Mouse (Mus musculus) ES-E14 (cell line): Measurements from ENCODE around the gene Nrip3. TPM values are rescaled to one million over a fixed set of nuclear protein-coding genes. Genes with fewer than 3 reads are reported as not detected.

Experiments
- DNase-seq: peaks from one replicate; pipeline ENCODE4 v3.0.0-alpha.2; 2013; ENCODE audit warnings: low read depth, low spot score
- H3K27ac ChIP-seq: 2 replicates; pipeline ENCODE4 v1.5.1; 2012; ENCODE audit warnings: low read depth, mild to moderate bottlenecking, low read length, moderate library complexity, mixed read lengths; ENCODE audit not compliant: poor library complexity, insufficient read depth, severe bottlenecking
- H3K36me3 ChIP-seq: 2 replicates; pipeline ENCODE4 v1.6.1; 2012; ENCODE audit warnings: mild to moderate bottlenecking, low read length, moderate library complexity, mixed read lengths; ENCODE audit not compliant: control insufficient read depth, poor library complexity, insufficient read depth, severe bottlenecking
- H3K4me1 ChIP-seq, 2 experiments: fragments of 150-350 bp in 1 of 2; sonication (generic) in 1 of 2; 2 replicates each; pipeline ENCODE4 v1.6.1; 2012; ENCODE audit warnings: low read length in 2 of 2, mild to moderate bottlenecking in 1 of 2, mixed read lengths in 1 of 2; ENCODE audit not compliant: control insufficient read depth in 2 of 2, insufficient read depth in 2 of 2, poor library complexity in 1 of 2
- H3K4me3 ChIP-seq, 2 experiments: fragments of 150-350 bp in 1 of 2; sonication (generic) in 1 of 2; 2 replicates each; pipeline ENCODE4 v1.5.1; 2012; ENCODE audit warnings: low read length in 2 of 2, low read depth in 1 of 2, mild to moderate bottlenecking in 1 of 2, mixed read lengths in 1 of 2; ENCODE audit not compliant: insufficient read depth in 1 of 2, poor library complexity in 1 of 2, severe bottlenecking in 1 of 2
- H3K9ac ChIP-seq: 2 replicates; pipeline ENCODE4 v1.6.1; 2012; ENCODE audit warnings: low read depth, mild to moderate bottlenecking, low read length, mixed read lengths; ENCODE audit not compliant: poor library complexity, insufficient read depth, severe bottlenecking
- H3K9me3 ChIP-seq: fragments of 150-350 bp; sonication (generic); 2 replicates; pipeline ENCODE4 v1.6.1; 2012; ENCODE audit warnings: low read depth, mild to moderate bottlenecking, low read length; ENCODE audit not compliant: control insufficient read depth, insufficient read depth
- CHD2 ChIP-seq: IDR thresholded peaks from 2 replicates; pipeline ENCODE4 v1.6.1; 2014; ENCODE audit warnings: mild to moderate bottlenecking, low read depth, low read length, inconsistent platforms
- HCFC1 ChIP-seq: IDR thresholded peaks from 2 replicates; pipeline ENCODE4 v1.6.1; 2012; ENCODE audit warnings: low read length, inconsistent platforms, borderline replicate concordance; ENCODE audit not compliant: insufficient read depth
- MAFK ChIP-seq: IDR thresholded peaks from 2 replicates; pipeline ENCODE4 v1.6.1; 2014; ENCODE audit warnings: mild to moderate bottlenecking, low read depth, low read length, inconsistent platforms; ENCODE audit not compliant: insufficient read depth
- ZC3H11A ChIP-seq: IDR thresholded peaks from 2 replicates; pipeline ENCODE4 v1.6.1; 2012; ENCODE audit warnings: low read depth, mild to moderate bottlenecking, inconsistent platforms, low read length, borderline replicate concordance
- ZNF384 ChIP-seq: IDR thresholded peaks from 2 replicates; pipeline ENCODE4 v1.6.1; 2012; ENCODE audit warnings: low read depth, low read length, inconsistent platforms
- in situ Hi-C, 2 experiments: fragments of 600-800 bp; cut with MboI; formaldehyde crosslinking; loops; one replicate each; pipeline ENCODE4 v1.15.1; 2025; ENCODE audit warnings: low sequenced_read_pairs in 2 of 2, inconsistent platforms in 1 of 2; ENCODE audit not compliant: unreplicated experiment in 2 of 2
- total RNA-seq: library from RNA; depleted of rRNA; stranded (reverse); fragments of 300-350 nt; gene quantifications from 2 replicates; pipeline ENCODE4 v1.2.3, GENCODE M21; 2012

Nrip3 gene
- total RNA-seq, 1 experiment, result 0.98 TPM

DNA sequence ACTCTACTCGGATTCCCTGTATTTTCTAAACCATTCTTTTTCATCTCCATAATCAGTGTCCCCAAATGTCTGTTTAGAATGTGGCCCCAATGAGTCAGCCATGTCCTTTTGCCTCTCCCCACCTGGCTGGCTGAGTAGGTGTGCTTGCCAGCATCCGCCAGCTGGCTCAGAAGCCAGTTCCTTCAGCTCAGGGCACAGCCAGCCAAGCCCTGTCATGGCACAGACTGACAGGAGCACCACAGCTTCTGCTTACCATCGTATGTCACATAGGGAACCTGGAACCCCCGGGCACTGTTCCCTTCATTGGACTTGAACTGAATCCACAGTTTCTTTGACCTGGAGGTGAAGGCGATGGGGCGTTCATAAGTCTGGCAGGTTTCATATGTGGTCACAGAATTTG, 22.5 kb upstream of the Nrip3 start:
- TF ChIP-seq CHD2, result no peak
- TF ChIP-seq ZNF384, result no peak
- no peak for TF ChIP-seq HCFC1
- no peak for TF ChIP-seq MAFK
- no peak for TF ChIP-seq ZC3H11A
- Histone ChIP-seq H3K27ac (no peak overlapping the region), H3K4me1 (no peaks in the 10 kb centered on the region), H3K4me3 (no peak overlapping the region), H3K9me3 (no peaks in the 10 kb centered on the region), H3K36me3 (no peaks in the 10 kb centered on the region), H3K9ac (no peak overlapping the region)
- in situ Hi-C loops, result no loop called here
- DNase-seq, result no peak

- H3K9me3 ChIP-seq, result no peaks in the 10 kb centered on the region
- TF ChIP-seq ZC3H11A (no peak), HCFC1 (no peak), MAFK (no peak)
- H3K4me1 ChIP-seq, result no peaks in the 10 kb centered on the region
- H3K4me3 ChIP-seq, result no peak overlapping the region
- H3K9ac ChIP-seq, result no peak overlapping the region
- no peak overlapping the region for H3K27ac ChIP-seq
- no peak for DNase-seq
- no peaks in the 10 kb centered on the region for H3K36me3 ChIP-seq
- in situ Hi-C loops, result no loop called here
These were observed 21.7 kb upstream of the Nrip3 start for GRCm38 (mm10) chr7:109803516-109803915.

DNA sequence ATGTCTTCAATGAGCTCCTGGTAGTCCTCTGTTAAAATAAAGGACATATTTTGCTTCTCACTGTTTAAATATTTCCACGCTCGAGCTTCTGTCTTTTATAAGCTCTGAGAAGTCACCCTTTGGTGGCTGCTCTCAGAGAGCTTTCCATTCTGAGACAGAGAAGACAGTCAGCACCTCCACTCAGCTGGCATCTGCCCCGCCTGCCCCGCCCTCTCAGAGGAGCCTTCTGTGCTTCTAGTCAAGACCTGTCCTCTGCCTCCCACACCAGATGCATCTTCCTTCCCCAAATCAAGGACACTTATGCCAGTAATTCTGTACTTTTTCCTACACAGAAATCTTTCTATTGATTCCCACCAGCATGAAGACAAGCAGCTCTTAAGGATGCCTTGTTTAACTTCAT, 18.8 kb upstream of the Nrip3 start:
- no peak for DNase-seq
- no peak overlapping the region for H3K9ac ChIP-seq
- H3K9me3 ChIP-seq, result no peaks in the 10 kb centered on the region
- no peaks in the 10 kb centered on the region for H3K36me3 ChIP-seq
- H3K27ac ChIP-seq, result no peak overlapping the region
- TF ChIP-seq ZNF384 (no peak), HCFC1 (no peak)
- no peaks in the 10 kb centered on the region for H3K4me1 ChIP-seq
- H3K4me3 ChIP-seq, result no peak overlapping the region
- in situ Hi-C loops, result no loop called here

GRCm38 (mm10) chr7:109799168-109799567, 17.3 kb upstream of the Nrip3 start:
- Histone ChIP-seq H3K9me3 (no peaks in the 10 kb centered on the region), H3K36me3 (no peaks in the 10 kb centered on the region), H3K4me3 (no peak overlapping the region), H3K27ac (no peak overlapping the region), H3K4me1 (no peaks in the 10 kb centered on the region), H3K9ac (no peak overlapping the region)
- in situ Hi-C loops, result no loop called here
- TF ChIP-seq ZNF384 (no peak), HCFC1 (no peak), CHD2 (no peak), ZC3H11A (no peak), MAFK (no peak)
- no peak for DNase-seq

GRCm38 (mm10) chr7:109795564-109795963, 13.7 kb upstream of the Nrip3 start:
- TF ChIP-seq ZNF384 (no peak), ZC3H11A (no peak), HCFC1 (no peak), CHD2 (no peak), MAFK (no peak)
- in situ Hi-C loops, result no loop called here
- Histone ChIP-seq H3K9me3 (no peaks in the 10 kb centered on the region), H3K4me1 (peaks cover 0 to 3% of the 10 kb centered on the region in 2 experiments; a peak in 1 of 4 replicates), H3K36me3 (no peaks in the 10 kb centered on the region), H3K27ac (no peak overlapping the region), H3K9ac (no peak overlapping the region), H3K4me3 (no peak overlapping the region)
- DNase-seq, result no peak
